Mouse (Mus musculus): Measurements from ENCODE around the gene Gm20683.

- TF ChIP-seq CTCF (IDR thresholded peaks at IDR 0.05; ENCODE audit: low read depth), result no peak
- TF ChIP-seq EP300 (IDR thresholded peaks at IDR 0.05; ENCODE audit: low read depth), result no peak
Measured at GRCm38 (mm10) chr17:25843122-25843521, 1.6 kb upstream of the Gm20683 start.
